Mouse (Mus musculus): ENCODE measurements at regions not wholly inside any gene's neighbourhood (a gene's known extent, or its start where the extent isn't known, plus 50 kb on each side); places are given as distances from the start of the nearest gene placed in this dataset.

DNA sequence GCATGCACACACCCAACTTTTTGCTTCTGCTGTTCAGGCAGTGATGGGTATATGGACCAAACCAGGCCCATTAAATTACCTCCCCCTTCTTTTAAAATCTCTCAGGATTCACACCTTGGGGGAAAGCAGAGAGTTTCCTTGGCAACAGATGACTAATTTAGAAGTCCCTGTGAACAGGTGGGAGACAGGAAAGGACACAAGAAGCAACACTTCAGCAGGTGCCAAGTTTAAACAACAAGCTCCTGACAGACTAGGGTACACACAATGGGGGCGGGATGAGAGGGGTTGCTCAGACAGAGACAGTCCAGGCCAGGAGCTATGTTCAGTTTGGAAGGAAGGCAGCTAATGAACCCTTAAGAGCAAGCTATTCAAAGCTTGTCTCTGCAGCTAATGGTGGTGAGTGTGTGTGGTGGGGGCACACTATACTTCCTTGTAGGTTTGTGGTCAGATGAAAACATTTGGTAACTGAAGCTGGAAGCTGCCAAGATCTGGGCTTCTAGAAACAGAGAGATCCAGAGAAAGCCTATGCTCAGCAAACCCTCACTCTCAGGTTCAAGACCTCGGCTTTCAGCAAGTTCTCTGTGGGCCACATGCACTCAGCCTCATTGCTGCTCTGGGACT, 283.0 kb upstream of the Tle3 start:
- no peaks in the 10 kb centered on the region for H3K36me3 ChIP-seq (ENCODE audit: control insufficient read depth, insufficient read depth, low read length)
- H3K4me1 ChIP-seq (ENCODE audit: control insufficient read depth, insufficient read depth, insufficient read length, low read length) = no peaks in the 10 kb centered on the region
- H3K27ac ChIP-seq (ENCODE audit: insufficient read depth, low read depth, low read length) = no peak overlapping the region
- no peaks in the 10 kb centered on the region; the same call in 1 of the 2 replicates for H3K27me3 ChIP-seq (ENCODE audit: control insufficient read depth, insufficient read depth, low read length)
- no peak for TF ChIP-seq POLR2A (IDR thresholded peaks at IDR 0.05; ENCODE audit: low read depth, low read length)
- TF ChIP-seq CTCF (IDR thresholded peaks at IDR 0.05; ENCODE audit: extremely low read depth, insufficient read length, insufficient replicate concordance, low read depth, low read length) = no peak
- no peak overlapping the region for H3K4me3 ChIP-seq (ENCODE audit: low read depth, low read length)
- 72% methylated on average over 2 of the region's 2 CpGs for WGBS

DNA sequence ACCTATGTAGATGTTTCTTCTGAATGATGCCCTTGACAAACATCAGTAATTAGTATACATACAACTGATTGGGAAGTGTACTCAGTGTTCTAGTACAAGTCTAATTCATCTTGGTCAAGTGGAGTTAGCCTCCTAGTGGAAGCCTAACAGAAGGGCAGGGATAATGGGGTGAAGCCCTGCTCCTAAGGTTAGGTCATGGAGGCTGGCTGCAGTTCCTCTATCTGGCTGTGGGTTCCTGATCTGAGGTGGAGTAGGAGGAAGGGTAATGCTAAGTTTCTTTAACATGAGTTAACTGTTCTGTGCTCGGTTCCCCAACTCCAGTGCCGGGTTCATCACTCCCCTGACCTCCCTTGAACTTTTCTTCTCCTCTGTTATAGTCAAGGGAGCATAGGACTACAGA, 281.1 kb upstream of the Tle3 start:
- H3K27ac ChIP-seq (ENCODE audit: insufficient read depth, low read depth, low read length) = no peak overlapping the region
- WGBS = 78% methylated on average over 2 of the region's 2 CpGs
- no peaks in the 10 kb centered on the region for H3K4me1 ChIP-seq (ENCODE audit: control insufficient read depth, insufficient read depth, insufficient read length, low read length)
- TF ChIP-seq POLR2A (IDR thresholded peaks at IDR 0.05; ENCODE audit: low read depth, low read length) (no peak), CTCF (IDR thresholded peaks at IDR 0.05; ENCODE audit: extremely low read depth, insufficient read length, insufficient replicate concordance, low read depth, low read length) (no peak)
- no peak overlapping the region for H3K4me3 ChIP-seq (ENCODE audit: low read depth, low read length)
- H3K36me3 ChIP-seq (ENCODE audit: control insufficient read depth, insufficient read depth, low read length) = no peaks in the 10 kb centered on the region
- no peaks in the 10 kb centered on the region for H3K27me3 ChIP-seq (ENCODE audit: control insufficient read depth, insufficient read depth, low read length)

DNA sequence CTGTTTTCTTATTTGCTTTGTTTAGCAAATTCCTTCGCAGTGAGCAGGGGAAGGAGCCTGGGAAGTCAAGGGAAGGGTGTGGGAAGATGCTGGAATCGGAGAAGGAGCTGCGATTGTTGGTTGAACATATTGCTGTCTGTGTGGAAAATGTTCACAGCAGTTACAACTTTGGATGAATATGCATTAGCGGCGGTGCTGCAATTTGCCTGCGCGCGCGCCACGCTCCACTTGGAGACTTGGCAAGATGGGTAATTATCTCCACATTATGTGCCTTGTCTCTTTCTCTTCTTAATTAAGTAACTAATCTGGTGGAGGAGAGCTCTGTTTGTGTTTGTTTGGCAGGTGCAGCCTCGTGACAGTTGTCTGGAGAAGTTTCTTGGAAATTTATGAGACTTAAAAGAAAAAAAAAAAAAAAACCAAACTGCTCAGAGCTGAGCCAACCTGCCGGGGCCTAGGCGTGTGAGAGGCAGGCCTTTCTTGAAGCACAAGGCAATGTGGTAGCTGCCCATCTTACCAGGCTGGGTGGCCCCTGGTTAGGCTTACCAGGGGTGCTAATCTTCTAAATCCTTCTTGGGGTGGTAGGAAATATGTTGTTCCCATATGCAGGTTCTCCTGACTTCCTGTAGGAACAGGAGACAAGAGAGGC, 279.2 kb upstream of the Tle3 start:
- no peaks in the 10 kb centered on the region for H3K27me3 ChIP-seq (ENCODE audit: control insufficient read depth, insufficient read depth, low read length)
- no peak overlapping the region for H3K4me3 ChIP-seq (ENCODE audit: low read depth, low read length)
- no peak overlapping the region for H3K27ac ChIP-seq (ENCODE audit: insufficient read depth, low read depth, low read length)
- H3K36me3 ChIP-seq (ENCODE audit: control insufficient read depth, insufficient read depth, low read length) = no peaks in the 10 kb centered on the region
- TF ChIP-seq CTCF (IDR thresholded peaks at IDR 0.05; ENCODE audit: extremely low read depth, insufficient read length, insufficient replicate concordance, low read depth, low read length) (no peak), POLR2A (IDR thresholded peaks at IDR 0.05; ENCODE audit: low read depth, low read length) (no peak)
- no peaks in the 10 kb centered on the region for H3K4me1 ChIP-seq (ENCODE audit: control insufficient read depth, insufficient read depth, insufficient read length, low read length)
- WGBS = 88% methylated on average over 13 of the region's 13 CpGs

DNA sequence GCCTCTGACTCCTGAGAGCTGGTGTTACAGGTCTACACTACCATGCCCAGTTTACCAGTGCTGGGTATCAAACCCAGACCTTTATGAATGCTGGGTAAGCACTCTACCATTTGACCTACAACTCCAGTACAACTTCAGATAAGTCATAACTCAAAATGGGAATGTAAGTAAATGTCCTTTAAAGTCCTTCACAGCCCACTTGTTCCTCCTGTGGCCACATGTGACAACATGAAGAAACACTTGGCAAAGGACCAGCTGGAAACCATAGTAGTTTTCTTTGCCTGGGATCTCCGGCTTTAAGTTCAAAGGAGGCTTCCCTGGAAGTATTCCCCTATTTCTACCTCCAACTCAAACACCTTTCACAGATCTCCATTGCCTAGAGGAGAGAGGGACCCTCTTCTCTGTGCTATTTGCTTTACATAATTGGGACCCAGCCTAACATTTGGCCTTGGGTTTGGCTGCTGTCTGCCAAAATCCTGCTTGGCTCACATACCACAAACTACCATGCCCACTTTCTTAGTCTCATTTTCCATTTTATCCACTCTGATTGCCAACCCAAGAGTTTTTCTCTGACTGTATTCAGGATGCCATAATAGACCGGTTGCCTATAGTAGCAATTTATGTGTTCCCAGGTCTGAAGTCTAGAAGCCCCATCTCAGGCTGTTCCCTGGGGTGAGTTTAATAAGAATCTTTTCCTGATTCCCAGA, 276.9 kb upstream of the Tle3 start:
- Histone ChIP-seq H3K27ac (ENCODE audit: insufficient read depth, low read depth, low read length) (no peak overlapping the region), H3K27me3 (ENCODE audit: control insufficient read depth, insufficient read depth, low read length) (no peaks in the 10 kb centered on the region), H3K4me3 (ENCODE audit: low read depth, low read length) (no peak overlapping the region), H3K36me3 (ENCODE audit: control insufficient read depth, insufficient read depth, low read length) (no peaks in the 10 kb centered on the region), H3K4me1 (ENCODE audit: control insufficient read depth, insufficient read depth, insufficient read length, low read length) (no peaks in the 10 kb centered on the region)
- TF ChIP-seq POLR2A (IDR thresholded peaks at IDR 0.05; ENCODE audit: low read depth, low read length) (no peak), CTCF (IDR thresholded peaks at IDR 0.05; ENCODE audit: extremely low read depth, insufficient read length, insufficient replicate concordance, low read depth, low read length) (no peak)
- 77% methylated on average over 2 of the region's 2 CpGs for WGBS

DNA sequence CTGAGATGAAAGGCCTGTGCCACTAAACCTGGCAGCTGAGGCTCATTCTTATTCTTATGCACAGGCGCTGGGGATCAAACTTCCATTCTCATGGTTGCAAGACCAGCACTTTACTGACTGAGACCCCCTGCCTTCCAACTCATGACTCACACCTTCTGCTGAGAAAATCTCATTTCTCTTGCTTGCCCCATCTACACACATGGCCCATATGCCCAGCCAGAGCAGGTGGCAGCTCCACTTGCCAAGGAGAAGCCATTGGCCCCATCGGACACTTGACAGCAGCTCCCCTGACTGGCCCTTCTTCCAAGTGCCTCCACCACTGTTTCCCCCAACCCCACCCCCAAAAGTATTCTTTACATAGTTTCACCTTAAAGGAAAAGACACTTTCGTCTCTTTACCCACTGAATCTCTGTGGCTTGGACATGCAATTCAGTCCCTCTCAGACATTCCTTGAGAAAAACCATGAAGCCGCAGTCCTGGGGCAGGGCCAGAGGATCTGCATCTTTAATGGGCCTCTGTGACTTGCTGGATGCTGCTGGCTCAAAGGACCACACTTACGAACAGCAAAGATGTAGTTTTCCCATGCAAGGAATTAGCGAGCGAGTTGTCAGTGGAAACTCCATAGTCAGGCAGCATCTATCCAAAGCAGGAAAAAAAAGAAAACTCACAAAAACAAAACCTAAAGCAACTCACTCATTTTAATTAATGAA, 270.3 kb upstream of the Tle3 start:
- Histone ChIP-seq H3K27ac (ENCODE audit: insufficient read depth, low read depth, low read length) (no peak overlapping the region), H3K4me3 (ENCODE audit: low read depth, low read length) (no peak overlapping the region), H3K4me1 (ENCODE audit: control insufficient read depth, insufficient read depth, insufficient read length, low read length) (no peaks in the 10 kb centered on the region), H3K36me3 (ENCODE audit: control insufficient read depth, insufficient read depth, low read length) (no peaks in the 10 kb centered on the region), H3K27me3 (ENCODE audit: control insufficient read depth, insufficient read depth, low read length) (no peaks in the 10 kb centered on the region)
- TF ChIP-seq CTCF (IDR thresholded peaks at IDR 0.05; ENCODE audit: extremely low read depth, insufficient read length, insufficient replicate concordance, low read depth, low read length) (no peak), POLR2A (IDR thresholded peaks at IDR 0.05; ENCODE audit: low read depth, low read length) (no peak)
- WGBS = 83% methylated on average over 7 of the region's 7 CpGs

DNA sequence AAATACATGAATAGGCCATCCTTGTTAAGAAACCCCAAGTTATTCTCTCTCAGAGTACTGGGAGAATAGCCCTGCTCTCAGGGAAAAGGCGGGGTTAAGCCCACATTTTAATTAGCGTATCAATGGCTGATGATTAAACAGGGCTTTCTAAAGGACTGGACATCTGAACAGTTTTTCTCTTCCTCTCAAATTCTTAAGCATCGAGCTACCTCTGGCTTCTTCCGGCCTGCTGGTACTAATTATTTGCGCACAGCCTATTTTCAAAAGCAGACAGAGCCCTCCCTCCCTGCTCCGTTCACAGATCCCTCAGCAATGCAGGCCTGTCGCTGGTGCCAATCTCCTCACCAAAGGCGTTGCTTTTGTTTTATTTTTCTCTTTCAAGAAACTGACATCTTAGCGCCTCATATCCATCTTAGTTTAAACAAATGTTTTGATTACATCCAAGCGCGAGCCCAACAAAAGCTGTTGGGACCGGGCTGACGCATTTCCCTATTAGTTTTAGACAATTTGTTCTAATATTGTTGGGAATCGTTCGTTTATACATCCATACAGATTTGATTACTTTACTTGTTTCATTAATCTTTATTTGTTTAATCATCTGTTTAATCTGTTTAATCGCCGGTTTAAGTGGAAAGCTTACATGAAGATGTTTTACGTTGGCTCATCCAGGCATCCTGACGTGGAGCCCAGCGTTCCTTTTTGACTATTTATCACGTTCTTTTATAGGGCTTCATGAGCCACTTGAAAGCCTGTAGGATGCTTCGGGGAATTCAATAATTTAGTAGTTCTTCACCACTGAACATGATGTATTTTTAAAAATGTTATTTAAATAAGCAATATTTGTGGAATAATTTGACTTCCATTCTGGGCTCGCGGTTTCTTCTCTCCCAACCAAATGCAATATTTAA, 269.5 kb upstream of the Tle3 start:
- no peaks in the 10 kb centered on the region for H3K27me3 ChIP-seq (ENCODE audit: control insufficient read depth, insufficient read depth, low read length)
- no peak overlapping the region for H3K4me3 ChIP-seq (ENCODE audit: low read depth, low read length)
- H3K4me1 ChIP-seq (ENCODE audit: control insufficient read depth, insufficient read depth, insufficient read length, low read length) = no peaks in the 10 kb centered on the region
- no peak for TF ChIP-seq CTCF (IDR thresholded peaks at IDR 0.05; ENCODE audit: extremely low read depth, insufficient read length, insufficient replicate concordance, low read depth, low read length)
- TF ChIP-seq POLR2A (IDR thresholded peaks at IDR 0.05; ENCODE audit: low read depth, low read length) = no peak
- no peak overlapping the region for H3K27ac ChIP-seq (ENCODE audit: insufficient read depth, low read depth, low read length)
- no peaks in the 10 kb centered on the region for H3K36me3 ChIP-seq (ENCODE audit: control insufficient read depth, insufficient read depth, low read length)
- WGBS = 70% methylated on average over 24 of the region's 24 CpGs
